Mouse (Mus musculus): ENCODE results near the gene Spink2. TPM values are rescaled to one million over a fixed set of nuclear protein-coding genes. Genes with fewer than 3 reads are reported as not detected.
A peak's percentile ranks its signal among the peaks of the same experiment; 100 is the strongest.

The Spink2 gene
- polyA plus RNA-seq, 1 experiment = not detected

DNA sequence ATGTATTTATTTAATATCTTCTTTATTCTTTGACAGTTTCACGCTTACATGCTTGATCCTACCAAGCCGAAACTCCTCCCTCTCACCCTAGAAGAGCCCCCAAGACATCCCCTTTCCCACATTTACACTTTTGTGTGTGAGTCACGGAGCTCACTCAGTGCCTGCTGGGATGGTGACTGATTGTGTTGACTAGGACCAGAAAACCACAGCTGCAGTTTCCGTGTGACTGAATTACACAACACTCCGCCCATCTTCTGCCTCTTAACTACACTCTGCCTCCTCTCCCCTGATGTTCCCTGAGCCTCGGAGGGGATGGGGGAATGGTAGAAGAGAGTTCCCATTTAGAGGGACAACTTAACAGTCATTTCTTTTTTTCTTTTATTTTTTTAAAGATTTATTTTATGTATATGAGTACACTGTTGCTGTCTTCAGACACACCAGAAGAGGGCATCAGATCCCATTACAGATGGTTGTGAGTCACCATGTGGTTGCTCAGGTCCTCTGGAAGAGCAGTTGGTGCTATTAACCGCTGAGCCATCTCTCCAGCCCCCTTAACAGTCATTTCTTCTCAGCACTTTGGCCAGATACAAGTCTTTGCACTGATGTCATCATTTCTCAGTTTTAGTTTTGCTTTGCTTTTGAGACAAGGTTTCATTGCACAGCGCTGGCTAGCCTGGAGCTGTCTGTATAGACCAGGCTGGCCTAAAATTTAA is 41.0 kb upstream of the Spink2 start:
- H3K79me2 ChIP-seq (ENCODE audit: control insufficient read depth, insufficient read depth) = no peaks in the 10 kb centered on the region
- H3K27me3 ChIP-seq (ENCODE audit: control insufficient read depth, insufficient read depth, insufficient read length) = no peaks in the 10 kb centered on the region
- no peak overlapping the region for H3K4me3 ChIP-seq (ENCODE audit: insufficient read depth, poor library complexity, severe bottlenecking)
- H3K79me3 ChIP-seq (ENCODE audit: low read depth) = no peaks in the 10 kb centered on the region
- no peaks in the 10 kb centered on the region for H3K36me3 ChIP-seq (ENCODE audit: control insufficient read depth, insufficient read depth)
- H3ac ChIP-seq (ENCODE audit: control insufficient read depth, insufficient read length, low read depth) = no peak overlapping the region
- TF ChIP-seq USF1 (IDR thresholded peaks at IDR 0.05; ENCODE audit: low read depth) (no peak), FOSL1 (IDR thresholded peaks at IDR 0.05; ENCODE audit: insufficient read depth, low read length, poor library complexity, severe bottlenecking) (peak; percentile 1), MAX (IDR thresholded peaks at IDR 0.05) (no peak), CTCF (IDR thresholded peaks at IDR 0.05; ENCODE audit: control insufficient read depth, insufficient read depth, insufficient read length) (no peak), MYOD1 (IDR thresholded peaks at IDR 0.05; ENCODE audit: control insufficient read depth, insufficient read length, low read depth) (peak; percentile 56), MYOG (IDR thresholded peaks at IDR 0.05; ENCODE audit: control insufficient read depth, extremely low read depth, insufficient read length) (no peak), CEBPB (IDR thresholded peaks at IDR 0.05; ENCODE audit: low read depth) (peak; percentile 83)

DNA sequence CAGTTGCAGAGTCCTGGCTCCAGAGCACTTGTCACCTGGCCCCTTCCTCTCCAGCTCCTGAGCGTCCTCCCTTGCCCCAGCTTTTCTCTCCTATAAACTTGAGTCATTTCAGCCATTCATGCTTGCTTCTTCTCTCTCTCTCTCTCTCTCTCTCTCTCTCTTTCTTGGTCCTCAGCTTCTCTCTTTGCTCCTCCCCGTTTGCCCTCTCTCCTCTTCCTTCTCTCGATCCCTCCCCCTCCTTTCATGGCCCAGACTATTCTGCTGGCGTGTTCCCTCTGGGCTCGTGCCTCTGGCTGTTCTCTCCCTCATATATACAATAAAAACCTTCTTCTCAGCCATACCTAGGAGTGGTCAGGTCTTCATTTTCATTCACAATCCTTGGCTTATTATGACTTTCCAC is 40.4 kb upstream of the Spink2 start:
- Histone ChIP-seq H3K4me3 (ENCODE audit: insufficient read depth, poor library complexity, severe bottlenecking) (no peak overlapping the region), H3K27me3 (ENCODE audit: control insufficient read depth, insufficient read depth, insufficient read length) (no peaks in the 10 kb centered on the region), H3ac (ENCODE audit: control insufficient read depth, insufficient read length, low read depth) (no peak overlapping the region), H3K79me3 (ENCODE audit: low read depth) (no peaks in the 10 kb centered on the region), H3K36me3 (ENCODE audit: control insufficient read depth, insufficient read depth) (no peaks in the 10 kb centered on the region), H3K79me2 (ENCODE audit: control insufficient read depth, insufficient read depth) (no peaks in the 10 kb centered on the region)
- TF ChIP-seq MYOD1 (IDR thresholded peaks at IDR 0.05; ENCODE audit: control insufficient read depth, insufficient read length, low read depth) = no peak
- no peak for TF ChIP-seq MYOG (IDR thresholded peaks at IDR 0.05; ENCODE audit: control insufficient read depth, extremely low read depth, insufficient read length)
- no peak for TF ChIP-seq CEBPB (IDR thresholded peaks at IDR 0.05; ENCODE audit: low read depth)
- TF ChIP-seq USF1 (IDR thresholded peaks at IDR 0.05; ENCODE audit: low read depth) = no peak
- no peak for TF ChIP-seq FOSL1 (IDR thresholded peaks at IDR 0.05; ENCODE audit: insufficient read depth, low read length, poor library complexity, severe bottlenecking)
- no peak for TF ChIP-seq CTCF (IDR thresholded peaks at IDR 0.05; ENCODE audit: control insufficient read depth, insufficient read depth, insufficient read length)
- TF ChIP-seq MAX (IDR thresholded peaks at IDR 0.05) = no peak

DNA sequence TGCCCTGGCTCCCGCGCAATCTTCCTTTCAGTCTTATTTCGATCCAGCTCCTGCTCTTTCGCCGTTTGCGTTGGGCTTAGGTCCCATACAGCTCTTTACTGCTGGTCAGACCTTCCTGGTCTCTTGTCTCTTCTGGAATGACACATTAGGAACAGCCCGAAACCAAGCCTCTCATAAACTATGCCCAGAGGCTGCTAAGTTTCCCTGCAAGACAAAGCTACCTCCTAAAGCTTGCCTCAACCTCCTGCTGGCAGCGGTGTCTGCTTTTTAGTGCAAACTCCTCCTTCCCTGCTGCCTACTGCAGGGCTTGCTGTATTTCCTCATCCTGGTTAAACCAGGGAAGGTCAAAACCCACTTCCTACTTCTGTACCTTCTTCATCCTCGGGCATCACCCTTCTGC is 38.8 kb upstream of the Spink2 start:
- H3K79me2 ChIP-seq (ENCODE audit: control insufficient read depth, insufficient read depth) = no peaks in the 10 kb centered on the region
- no peak overlapping the region for H3K4me3 ChIP-seq (ENCODE audit: insufficient read depth, poor library complexity, severe bottlenecking)
- no peaks in the 10 kb centered on the region for H3K79me3 ChIP-seq (ENCODE audit: low read depth)
- H3K36me3 ChIP-seq (ENCODE audit: control insufficient read depth, insufficient read depth) = no peaks in the 10 kb centered on the region
- no peaks in the 10 kb centered on the region for H3K27me3 ChIP-seq (ENCODE audit: control insufficient read depth, insufficient read depth, insufficient read length)
- H3ac ChIP-seq (ENCODE audit: control insufficient read depth, insufficient read length, low read depth) = no peak overlapping the region
- TF ChIP-seq MYOG (IDR thresholded peaks at IDR 0.05; ENCODE audit: control insufficient read depth, extremely low read depth, insufficient read length) (no peak), MYOD1 (IDR thresholded peaks at IDR 0.05; ENCODE audit: control insufficient read depth, insufficient read length, low read depth) (no peak)

DNA sequence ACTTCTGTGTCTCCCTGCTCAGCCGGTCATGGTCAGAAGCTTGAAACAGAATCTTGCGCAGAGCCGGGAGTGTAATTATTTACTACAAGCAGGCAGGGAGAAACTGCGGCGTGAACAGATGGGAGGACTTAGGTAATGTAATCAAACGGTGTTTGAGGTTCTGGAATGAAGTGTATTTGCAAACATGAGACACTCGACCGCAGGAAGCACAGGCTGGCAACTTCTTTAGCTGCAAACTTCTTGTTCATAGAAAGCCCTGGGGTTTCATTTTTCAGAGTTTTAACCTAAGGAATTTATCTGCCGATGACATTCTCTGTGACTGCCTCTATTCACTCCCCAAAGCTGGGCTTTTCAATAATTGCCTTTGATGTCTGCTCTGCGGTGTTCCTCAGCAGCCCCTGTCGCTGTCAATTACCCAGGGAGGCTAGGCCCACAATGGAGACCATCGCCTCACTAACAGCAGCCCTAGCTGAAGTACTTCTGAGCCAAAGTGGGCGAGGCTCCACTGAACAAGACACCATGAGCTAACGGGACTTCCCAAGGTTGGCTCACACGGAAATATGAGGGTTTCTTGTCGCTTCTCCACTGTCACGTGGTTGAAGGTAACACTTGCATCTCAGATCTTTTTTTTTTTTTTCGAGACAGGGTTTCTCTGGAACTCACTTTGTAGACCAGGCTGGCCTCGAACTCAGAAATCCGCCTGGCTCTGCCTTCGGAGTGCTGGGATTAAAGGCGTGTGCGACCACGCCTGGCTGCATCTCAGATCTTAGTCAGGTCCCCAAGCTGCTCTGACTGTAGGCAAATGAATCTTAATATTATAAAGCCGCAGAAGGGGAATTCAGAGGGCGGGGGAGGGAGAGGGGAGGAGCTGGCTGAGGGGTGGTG is 34.8 kb upstream of the Spink2 start:
- H3K27me3 ChIP-seq (ENCODE audit: control insufficient read depth, insufficient read depth, insufficient read length) = no peaks in the 10 kb centered on the region
- peak overlapping the region; percentile 24 for H3ac ChIP-seq (ENCODE audit: control insufficient read depth, insufficient read length, low read depth)
- no peak overlapping the region for H3K4me3 ChIP-seq (ENCODE audit: insufficient read depth, poor library complexity, severe bottlenecking)
- H3K79me2 ChIP-seq (ENCODE audit: control insufficient read depth, insufficient read depth) = no peaks in the 10 kb centered on the region
- H3K36me3 ChIP-seq (ENCODE audit: control insufficient read depth, insufficient read depth) = no peaks in the 10 kb centered on the region
- H3K79me3 ChIP-seq (ENCODE audit: low read depth) = no peaks in the 10 kb centered on the region
- TF ChIP-seq FOSL1 (IDR thresholded peaks at IDR 0.05; ENCODE audit: insufficient read depth, low read length, poor library complexity, severe bottlenecking) = no peak
- no peak for TF ChIP-seq MYOG (IDR thresholded peaks at IDR 0.05; ENCODE audit: control insufficient read depth, extremely low read depth, insufficient read length)
- TF ChIP-seq MYOD1 (IDR thresholded peaks at IDR 0.05; ENCODE audit: control insufficient read depth, insufficient read length, low read depth) = peak; percentile 66
- peak; percentile 47 for TF ChIP-seq USF1 (IDR thresholded peaks at IDR 0.05; ENCODE audit: low read depth)

- no peak for TF ChIP-seq MAX (IDR thresholded peaks at IDR 0.05)
- TF ChIP-seq MYOG (IDR thresholded peaks at IDR 0.05; ENCODE audit: control insufficient read depth, extremely low read depth, insufficient read length) = no peak
- TF ChIP-seq CEBPB (IDR thresholded peaks at IDR 0.05; ENCODE audit: low read depth) = no peak
- no peak for TF ChIP-seq FOSL1 (IDR thresholded peaks at IDR 0.05; ENCODE audit: insufficient read depth, low read length, poor library complexity, severe bottlenecking)
- TF ChIP-seq USF1 (IDR thresholded peaks at IDR 0.05; ENCODE audit: low read depth) = no peak
- TF ChIP-seq CTCF (IDR thresholded peaks at IDR 0.05; ENCODE audit: control insufficient read depth, insufficient read depth, insufficient read length) = no peak
- no peak for TF ChIP-seq MYOD1 (IDR thresholded peaks at IDR 0.05; ENCODE audit: control insufficient read depth, insufficient read length, low read depth)
- no peaks in the 10 kb centered on the region for H3K36me3 ChIP-seq (ENCODE audit: control insufficient read depth, insufficient read depth)
- H3K79me3 ChIP-seq (ENCODE audit: low read depth) = no peaks in the 10 kb centered on the region
- H3K4me3 ChIP-seq (ENCODE audit: insufficient read depth, poor library complexity, severe bottlenecking) = no peak overlapping the region
- no peaks in the 10 kb centered on the region for H3K27me3 ChIP-seq (ENCODE audit: control insufficient read depth, insufficient read depth, insufficient read length)
- H3ac ChIP-seq (ENCODE audit: control insufficient read depth, insufficient read length, low read depth) = peak overlapping the region; percentile 24
- H3K79me2 ChIP-seq (ENCODE audit: control insufficient read depth, insufficient read depth) = no peaks in the 10 kb centered on the region
These were observed 34.2 kb upstream of the Spink2 start for GRCm38 (mm10) chr5:77245463-77245786.
